Mouse (Mus musculus): ENCODE data around the gene Rpn1. TPM values are rescaled to one million over a fixed set of nuclear protein-coding genes. Genes with fewer than 3 reads are reported as not detected.

Gene Rpn1
- polyA plus RNA-seq (2012; ENCODE audit: low replicate concordance), result 23.7 and 33.8 TPM in 2 replicates

DNA sequence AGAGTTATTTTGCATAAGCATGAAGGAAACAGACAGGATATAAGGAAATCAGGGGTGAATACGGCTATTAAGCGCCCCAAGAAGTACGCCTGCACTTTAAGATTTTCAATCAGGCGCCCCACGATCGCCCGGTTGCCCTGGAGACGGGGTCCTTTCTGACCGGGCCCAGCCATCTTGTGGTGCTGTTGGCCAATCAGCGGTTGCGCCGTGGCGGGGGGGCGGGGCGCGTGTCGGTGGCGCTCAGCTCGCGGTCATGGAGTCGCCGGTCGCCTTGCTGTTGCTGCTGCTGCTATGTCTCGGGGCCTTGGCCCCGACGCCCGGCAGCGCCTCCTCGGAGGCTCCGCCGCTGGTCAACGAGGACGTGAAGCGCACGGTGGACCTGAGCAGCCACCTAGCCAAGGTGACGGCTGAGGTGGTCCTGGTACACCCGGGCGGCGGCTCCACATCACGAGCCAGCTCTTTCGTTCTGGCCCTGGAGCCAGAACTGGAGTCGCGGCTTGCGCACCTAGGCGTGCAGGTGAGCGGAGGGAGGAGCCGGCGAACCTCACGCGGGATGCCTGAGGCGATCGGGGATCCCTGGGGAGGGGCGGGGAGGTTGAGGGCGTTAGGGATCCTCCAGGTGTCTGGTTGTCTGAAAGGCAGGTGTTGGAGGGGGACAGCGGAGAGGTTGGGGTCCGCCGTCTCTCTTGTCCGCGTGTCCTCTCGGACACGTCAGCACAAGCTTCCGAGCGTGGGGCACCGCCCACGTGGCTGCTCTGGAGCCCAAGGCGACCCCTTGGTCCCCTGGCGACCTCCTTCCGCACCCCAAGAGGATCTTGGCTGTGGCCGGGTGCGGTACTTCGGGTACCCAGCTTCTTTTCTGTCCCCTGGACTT is at the start of gene Rpn1:
TSS of gene Rpn1 (plus strand) at position 205 of the 874 bp plus-strand sequence.

DNA sequence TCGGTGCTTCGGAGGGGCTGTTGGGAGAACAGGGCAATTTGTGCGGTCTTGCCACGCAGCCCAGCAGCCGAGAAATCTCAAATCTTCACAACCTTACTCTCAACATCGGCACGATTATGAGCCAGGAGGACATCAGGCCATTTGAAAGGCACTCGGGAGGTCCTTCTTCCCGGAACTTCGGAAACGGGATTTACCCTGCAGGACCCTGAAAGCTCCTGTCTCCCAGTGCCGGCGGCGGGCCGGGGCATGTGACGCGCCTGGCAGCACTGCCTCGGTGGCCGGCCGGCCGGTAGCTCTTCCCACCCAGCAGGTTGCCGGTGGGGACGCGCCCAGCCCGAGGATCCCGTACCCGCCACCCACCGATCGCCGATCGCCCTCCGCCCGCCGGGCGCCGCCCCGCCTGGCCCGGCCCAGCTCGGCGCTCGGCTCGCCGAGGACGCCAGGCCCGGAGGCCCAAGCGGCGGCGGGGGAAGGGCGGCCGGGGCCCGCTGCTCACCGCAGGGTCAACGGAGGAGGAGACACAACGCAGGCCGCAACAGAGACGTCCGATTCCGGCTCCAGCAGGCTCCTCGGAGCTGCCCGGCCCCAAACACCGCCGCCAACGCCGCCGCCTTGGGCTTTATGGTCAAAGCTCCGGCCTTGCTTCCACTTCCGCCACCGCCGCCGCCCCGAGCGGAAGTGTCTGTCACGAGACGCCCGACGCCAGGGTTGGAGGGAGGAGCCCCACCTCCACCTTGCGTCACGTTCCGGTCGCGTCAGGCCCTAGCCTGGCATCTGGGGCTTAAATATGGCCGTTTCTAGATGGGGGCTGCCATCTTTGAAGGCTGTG is 39.5 kb upstream of the Rpn1 start, which contains the start of gene Rab7:
TSS of gene Rab7 (minus strand) at position 694 of the 829 bp plus-strand sequence.

Other genes with a start within 250 kb of the Rpn1 start
- gene Gm45140, start 248.7 kb upstream of the Rpn1 start, polyA plus RNA-seq (2012; ENCODE audit: low replicate concordance), result 2.7 and 24.2 TPM in 2 replicates
- 41.7 and 45.7 TPM in 2 replicates for gene Isy1, start 245.7 kb upstream of the Rpn1 start, polyA plus RNA-seq (2012; ENCODE audit: low replicate concordance)
- gene Cnbp, start 233.4 kb upstream of the Rpn1 start, polyA plus RNA-seq (2012; ENCODE audit: low replicate concordance), result 54.5 and 74.0 TPM in 2 replicates
- 13.3 and 35.5 TPM in 2 replicates for gene Copg1, start 196.7 kb upstream of the Rpn1 start, polyA plus RNA-seq (2012; ENCODE audit: low replicate concordance)
- 18.1 and 31.6 TPM in 2 replicates for gene Hmces, start 170.5 kb upstream of the Rpn1 start, polyA plus RNA-seq (2012; ENCODE audit: low replicate concordance)
- gene H1fx, start 102.8 kb upstream of the Rpn1 start, polyA plus RNA-seq (2012; ENCODE audit: low replicate concordance), result 5.4 and 9.3 TPM in 2 replicates
- 83.4 and 138 TPM in 2 replicates for gene Rab7, start 39.2 kb upstream of the Rpn1 start, polyA plus RNA-seq (2012; ENCODE audit: low replicate concordance)
- 14.7 and 68.6 TPM in 2 replicates for gene Gata2, start 109.4 kb downstream of the Rpn1 start, polyA plus RNA-seq (2012; ENCODE audit: low replicate concordance)
- not detected in 2 replicates for gene Dnajb8, start 137.8 kb downstream of the Rpn1 start, polyA plus RNA-seq (2012; ENCODE audit: low replicate concordance)